Mouse (Mus musculus) limb, embryonic 15.5 days (tissue): Measurements from ENCODE around the gene Hsd17b2. TPM values are rescaled to one million over a fixed set of nuclear protein-coding genes. Genes with fewer than 3 reads are reported as not detected.

ENCODE experiments used
- ATAC-seq: fragments of 200-750 bp; cut with Nextera tagmentation; 2 replicates; pipeline ENCODE4 v1.8.0; 2017; ENCODE audit warnings: low read depth, moderate TSS enrichment; ENCODE audit not compliant: insufficient number of reproducible peaks, low FRiP score, low TSS enrichment
- H3K27ac ChIP-seq: fragments of 300-500 bp; sonication (generic); 2 replicates; pipeline ENCODE4 v1.5.1; 2015; ENCODE audit warnings: moderate library complexity, mild to moderate bottlenecking, inconsistent platforms
- H3K27me3 ChIP-seq: fragments of 300-500 bp; sonication (generic); 2 replicates; pipeline ENCODE4 v1.6.1; 2015; ENCODE audit warnings: inconsistent platforms
- H3K36me3 ChIP-seq: fragments of 300-500 bp; sonication (generic); 2 replicates; pipeline ENCODE4 v1.6.1; 2015; ENCODE audit warnings: inconsistent platforms
- H3K4me1 ChIP-seq: fragments of 300-500 bp; sonication (generic); 2 replicates; pipeline ENCODE4 v1.6.1; 2015; ENCODE audit warnings: inconsistent platforms
- H3K4me2 ChIP-seq: fragments of 300-500 bp; sonication (generic); 2 replicates; pipeline ENCODE4 v1.6.1; 2015; ENCODE audit warnings: mild to moderate bottlenecking, inconsistent platforms
- H3K4me3 ChIP-seq: fragments of 300-500 bp; sonication (generic); 2 replicates; pipeline ENCODE4 v1.5.1; 2015; ENCODE audit warnings: mild to moderate bottlenecking, inconsistent platforms
- H3K9ac ChIP-seq: fragments of 300-500 bp; sonication (generic); 2 replicates; pipeline ENCODE4 v1.6.1; 2015; ENCODE audit warnings: inconsistent platforms
- H3K9me3 ChIP-seq: fragments of 300-500 bp; sonication (generic); 2 replicates; pipeline ENCODE4 v1.6.1; 2016; ENCODE audit warnings: inconsistent platforms
- WGBS: fragments of 180-500 bp; shearing (Covaris S2); methylation state at CpG from one replicate; pipeline ENCODE4 v1.1.7; 2015; 5-methylcytosine and 5-hydroxymethylcytosine counted together
- polyA plus RNA-seq: library from polyadenylated mRNA; unstranded; fragments of >200 nt; fragmentation: Nextera tagmentation; extraction: Ambion mirVana; gene quantifications from 2 replicates; pipeline ENCODE4 v1.2.1, GENCODE M21; 2015

Hsd17b2 gene
- 1.8 and 2.7 TPM in 2 replicates for polyA plus RNA-seq

DNA sequence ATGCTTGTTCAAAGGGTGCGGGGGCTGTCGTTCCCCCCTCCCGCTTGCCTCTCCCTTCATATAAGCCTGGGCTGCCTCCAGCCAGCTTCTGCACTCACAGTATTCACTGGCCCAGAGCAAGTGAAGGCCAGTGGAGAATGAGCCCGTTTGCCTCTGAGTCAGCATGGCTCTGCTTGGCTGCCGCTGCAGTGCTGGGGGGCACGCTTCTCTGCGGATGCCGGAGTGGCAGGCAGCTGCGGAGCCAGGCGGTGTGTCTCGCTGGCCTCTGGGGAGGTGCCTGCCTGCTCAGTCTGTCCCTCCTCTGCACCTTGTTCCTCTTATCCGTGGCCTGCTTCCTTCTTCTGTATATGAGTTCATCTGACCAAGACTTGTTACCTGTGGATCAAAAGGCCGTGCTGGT, at the start of gene Hsd17b2:
TSS of gene Hsd17b2 (plus strand) at position 46 of the 400 bp plus-strand sequence.
- peaks cover 5% of the 10 kb centered on the region; the same call in 1 of the 2 replicates for H3K4me1 ChIP-seq
- H3K27ac ChIP-seq: no peak within 1 kb of the TSS; the same call in 1 of the 2 replicates
- no peak within 1 kb of the TSS for H3K9ac ChIP-seq
- no peaks in the 10 kb centered on the region for H3K9me3 ChIP-seq
- no peaks in the 10 kb centered on the region for H3K27me3 ChIP-seq
- no peak within 1 kb of the TSS for H3K4me2 ChIP-seq
- H3K36me3 ChIP-seq: no peaks in the 10 kb centered on the region
- WGBS: 38% methylated on average over 13 of the region's 13 CpGs
- ATAC-seq: no peak; the same call in 1 of the 2 replicates
- H3K4me3 ChIP-seq: no peak within 1 kb of the TSS

- H3K4me1 ChIP-seq: no peaks in the 10 kb centered on the region
- H3K27ac ChIP-seq: no peak overlapping the region
- H3K4me2 ChIP-seq: no peak overlapping the region
- no peaks in the 10 kb centered on the region for H3K36me3 ChIP-seq
- H3K4me3 ChIP-seq: no peak overlapping the region
- no peaks in the 10 kb centered on the region for H3K27me3 ChIP-seq
- no peak overlapping the region for H3K9ac ChIP-seq
- no peaks in the 10 kb centered on the region for H3K9me3 ChIP-seq
- 95% methylated on average over 1 of the region's 1 CpGs for WGBS
- ATAC-seq: no peak
These were observed 49.4 kb upstream of the Hsd17b2 start for GRCm38 (mm10) chr8:117652318-117652717.

- H3K4me1 ChIP-seq: peaks cover 8% of the 10 kb centered on the region
- no peak overlapping the region for H3K27ac ChIP-seq
- 68% methylated on average over 7 of the region's 7 CpGs for WGBS
- no peak overlapping the region for H3K4me2 ChIP-seq
- H3K9ac ChIP-seq: no peak overlapping the region
- no peak overlapping the region for H3K4me3 ChIP-seq
- no peaks in the 10 kb centered on the region for H3K36me3 ChIP-seq
- no peak for ATAC-seq
- H3K9me3 ChIP-seq: no peaks in the 10 kb centered on the region
- H3K27me3 ChIP-seq: no peaks in the 10 kb centered on the region
These were observed 42.7 kb upstream of the Hsd17b2 start for GRCm38 (mm10) chr8:117658990-117659389.

DNA sequence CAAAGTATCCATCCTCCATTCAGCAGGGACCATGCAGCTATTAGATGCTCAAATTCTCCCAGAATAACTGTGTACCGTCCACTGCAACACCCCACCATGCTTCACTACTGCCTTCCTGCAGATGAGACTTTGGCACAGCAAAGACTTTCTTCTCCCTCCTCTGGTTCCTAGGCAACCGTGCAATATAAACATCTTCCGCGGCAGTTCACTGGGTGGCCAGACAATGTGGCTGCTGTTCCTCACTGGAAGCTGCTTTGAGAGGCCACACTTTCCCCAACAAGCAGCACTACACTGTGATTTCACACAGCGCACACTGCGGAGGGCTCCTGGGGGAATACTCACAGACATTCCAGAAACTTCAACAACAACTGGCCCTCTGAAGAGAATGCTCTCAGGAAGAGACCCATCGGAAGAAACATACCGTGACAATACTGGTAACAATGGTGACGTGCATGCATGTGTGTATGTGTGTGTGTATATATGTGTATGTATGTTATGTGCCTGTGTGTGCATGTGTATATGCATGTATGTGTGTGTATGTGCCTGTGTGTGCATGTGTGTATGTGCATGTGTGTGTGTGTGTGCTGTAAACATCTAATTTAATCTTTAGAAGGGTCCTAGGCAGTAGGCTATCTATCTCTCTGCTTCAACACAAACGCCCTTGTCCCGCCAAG, 41.2 kb upstream of the Hsd17b2 start:
- H3K27ac ChIP-seq: no peak overlapping the region; the same call in 1 of the 2 replicates

GRCm38 (mm10) chr8:117667349-117668124, 34.2 kb upstream of the Hsd17b2 start:
- H3K4me2 ChIP-seq: no peak overlapping the region
- H3K4me1 ChIP-seq: 0 out of 2 replicates have a peak, but pooled peaks cover 7% of the 10 kb centered on the region
- ATAC-seq: no peak
- H3K27ac ChIP-seq: no peak overlapping the region
- no peaks in the 10 kb centered on the region for H3K36me3 ChIP-seq
- no peaks in the 10 kb centered on the region for H3K27me3 ChIP-seq
- H3K9me3 ChIP-seq: no peaks in the 10 kb centered on the region
- H3K4me3 ChIP-seq: no peak overlapping the region
- no peak overlapping the region for H3K9ac ChIP-seq
- WGBS: 77% methylated on average over 13 of the region's 13 CpGs

More for the DNA sequence above, 41.2 kb upstream of the Hsd17b2 start:
- no peaks in the 10 kb centered on the region for H3K27me3 ChIP-seq
- 0 out of 2 replicates have a peak, but pooled peaks have one; percentile 65 for ATAC-seq
- H3K9ac ChIP-seq: no peak overlapping the region
- 35% methylated on average over 11 of the region's 11 CpGs for WGBS
- no peaks in the 10 kb centered on the region for H3K9me3 ChIP-seq
- H3K4me1 ChIP-seq: peaks cover 8% of the 10 kb centered on the region
- H3K4me2 ChIP-seq: 0 out of 2 replicates have a peak overlapping the region, but pooled peaks have one; percentile 12
- no peaks in the 10 kb centered on the region for H3K36me3 ChIP-seq
- H3K4me3 ChIP-seq: no peak overlapping the region

DNA sequence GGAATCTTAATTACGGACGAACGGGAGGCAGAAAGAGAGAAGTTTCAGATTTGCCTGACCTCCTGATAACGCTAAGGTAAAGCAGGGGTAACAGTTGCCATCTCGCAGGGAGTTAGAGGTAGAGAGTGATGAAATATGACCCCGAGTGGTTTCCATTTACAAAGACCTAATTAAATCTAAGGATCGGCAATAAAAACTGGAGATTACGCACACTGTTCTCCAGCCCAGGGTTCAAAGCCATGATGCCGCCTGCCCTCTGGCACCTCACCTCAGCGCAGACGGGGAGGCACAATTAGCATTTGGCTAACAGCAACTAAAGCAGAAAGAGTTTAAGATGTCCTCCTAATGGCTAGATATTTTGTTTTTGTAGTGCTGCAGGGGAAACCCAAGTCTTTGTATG, 31.2 kb upstream of the Hsd17b2 start:
- WGBS: 3% methylated on average over 11 of the region's 11 CpGs
- Histone ChIP-seq H3K36me3 (no peaks in the 10 kb centered on the region), H3K4me3 (no peak overlapping the region), H3K9me3 (no peaks in the 10 kb centered on the region), H3K4me1 (0 out of 2 replicates have a peak, but pooled peaks cover 7% of the 10 kb centered on the region), H3K27ac (no peak overlapping the region), H3K9ac (no peak overlapping the region), H3K27me3 (no peaks in the 10 kb centered on the region), H3K4me2 (0 out of 2 replicates have a peak overlapping the region, but pooled peaks have one; percentile 4)
- ATAC-seq: no peak

GRCm38 (mm10) chr8:117672558-117672957, 29.1 kb upstream of the Hsd17b2 start:
- H3K27ac ChIP-seq: no peak overlapping the region
- H3K9me3 ChIP-seq: no peaks in the 10 kb centered on the region
- no peak overlapping the region for H3K9ac ChIP-seq
- no peak overlapping the region for H3K4me3 ChIP-seq
- no peak for ATAC-seq
- H3K36me3 ChIP-seq: no peaks in the 10 kb centered on the region
- 0 out of 2 replicates have a peak, but pooled peaks cover 7% of the 10 kb centered on the region for H3K4me1 ChIP-seq
- 84% methylated on average over 3 of the region's 3 CpGs for WGBS
- no peaks in the 10 kb centered on the region for H3K27me3 ChIP-seq
- no peak overlapping the region for H3K4me2 ChIP-seq

- Histone ChIP-seq H3K4me3 (peak within 1 kb of the TSS; percentile 54), H3K9me3 (no peaks in the 10 kb centered on the region), H3K27ac (no peak within 1 kb of the TSS), H3K36me3 (no peaks in the 10 kb centered on the region), H3K9ac (peak within 1 kb of the TSS; percentile 57), H3K4me2 (peak within 1 kb of the TSS; percentile 81), H3K27me3 (no peaks in the 10 kb centered on the region), H3K4me1 (0 out of 2 replicates have a peak, but pooled peaks cover 7% of the 10 kb centered on the region)
- ATAC-seq: no peak
- WGBS: 11% methylated on average over 17 of the region's 17 CpGs
These were observed 28.3 kb upstream of the Hsd17b2 start, which contains the start of gene Sdr42e1 for GRCm38 (mm10) chr8:117673430-117673830. Sdr42e1 (minus strand) TSS chr8:117673689.

GRCm38 (mm10) chr8:117675171-117675570, 26.5 kb upstream of the Hsd17b2 start:
- Histone ChIP-seq H3K4me1 (0 out of 2 replicates have a peak, but pooled peaks cover 5% of the 10 kb centered on the region), H3K9me3 (no peaks in the 10 kb centered on the region), H3K27me3 (no peaks in the 10 kb centered on the region), H3K4me3 (no peak overlapping the region), H3K27ac (no peak overlapping the region), H3K36me3 (no peaks in the 10 kb centered on the region), H3K4me2 (no peak overlapping the region), H3K9ac (no peak overlapping the region)
- ATAC-seq: no peak
- 61% methylated on average over 5 of the region's 5 CpGs for WGBS

GRCm38 (mm10) chr8:117676460-117676859, 25.2 kb upstream of the Hsd17b2 start:
- Histone ChIP-seq H3K4me2 (no peak overlapping the region), H3K9ac (no peak overlapping the region), H3K27ac (no peak overlapping the region), H3K9me3 (no peaks in the 10 kb centered on the region), H3K4me1 (no peaks in the 10 kb centered on the region), H3K27me3 (no peaks in the 10 kb centered on the region), H3K4me3 (no peak overlapping the region), H3K36me3 (no peaks in the 10 kb centered on the region)
- no peak for ATAC-seq
- 64% methylated on average over 9 of the region's 9 CpGs for WGBS

- WGBS: 77% methylated on average over 8 of the region's 8 CpGs
- Histone ChIP-seq H3K9me3 (no peaks in the 10 kb centered on the region), H3K27me3 (no peaks in the 10 kb centered on the region), H3K27ac (no peak overlapping the region), H3K4me2 (no peak overlapping the region), H3K4me3 (no peak overlapping the region), H3K4me1 (no peaks in the 10 kb centered on the region), H3K36me3 (no peaks in the 10 kb centered on the region), H3K9ac (no peak overlapping the region)
- no peak for ATAC-seq
These were observed 24.7 kb upstream of the Hsd17b2 start for GRCm38 (mm10) chr8:117677011-117677410.

GRCm38 (mm10) chr8:117678650-117679049, 23.1 kb upstream of the Hsd17b2 start:
- Histone ChIP-seq H3K36me3 (no peaks in the 10 kb centered on the region), H3K4me3 (no peak overlapping the region), H3K4me2 (no peak overlapping the region), H3K27me3 (0 out of 2 replicates have a peak, but pooled peaks cover 4% of the 10 kb centered on the region), H3K4me1 (0 out of 2 replicates have a peak, but pooled peaks cover under 1% of the 10 kb centered on the region), H3K27ac (no peak overlapping the region), H3K9me3 (no peaks in the 10 kb centered on the region), H3K9ac (no peak overlapping the region)
- WGBS: 76% methylated on average over 4 of the region's 4 CpGs
- ATAC-seq: no peak
